In the genomic region with DNA sequence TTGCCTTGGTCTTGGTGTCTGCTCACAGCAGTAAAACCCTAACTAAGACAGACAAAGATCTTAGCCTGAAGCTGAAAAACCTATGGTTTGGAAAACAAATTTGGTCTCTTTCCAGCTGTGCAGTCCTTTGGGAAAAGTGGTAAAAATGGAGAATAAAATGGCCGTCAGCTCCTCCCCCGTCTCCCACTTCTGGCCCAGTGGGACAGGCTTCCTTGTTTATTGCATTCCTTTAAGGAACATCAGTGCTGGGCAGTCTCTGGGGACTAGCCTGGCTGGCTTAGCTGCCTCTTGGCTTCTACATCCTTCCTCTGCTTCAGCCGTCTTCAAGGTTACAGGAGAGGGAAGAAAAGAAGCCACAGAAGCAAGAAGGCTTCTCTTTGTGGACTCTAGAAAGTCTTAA, we compare ENCODE assay signal across 10 mouse cellular contexts. TPM values are rescaled to one million over a fixed set of nuclear protein-coding genes. Genes with fewer than 3 reads are reported as not detected.
DNase-seq lines count a peak whose midpoint lies in the region; ATAC-seq and TF ChIP-seq lines count a peak whose summit lies in the region.
"Had no signal": no experiment of that assay in that cellular context is flagged by ENCODE, and none has a peak within 500 bp of the region (broad histone marks: within the 10 kb centered on the region; RNA-seq: fewer than 3 reads in every experiment).

No protein-coding gene starts in this region.

- ATAC-seq in kidney, embryonic 16.5 days (ENCODE audit: low FRiP score, low TSS enrichment): no peak
- ATAC-seq: forebrain, embryonic 16.5 days had no signal

- H3K27me3 ChIP-seq in kidney, embryonic 16.5 days (ENCODE audit: insufficient read depth, low read length): no peaks in the 10 kb centered on the region
- no peaks in the 10 kb centered on the region for H3K27me3 ChIP-seq in small intestine, adult 2 months (ENCODE audit: control insufficient read depth, insufficient read depth, low read length)

- DNase-seq in kidney, adult 9 months: peak; percentile 45
- peak; percentile 41 for DNase-seq in heart, postnatal 4 days
- DNase-seq in left cerebral cortex, postnatal 25 days (ENCODE audit: low spot score in 2 of 2): no peak
- no peak for DNase-seq in cerebellum, adult 11-12 months
- DNase-seq: cerebellum, adult 8-10 months had no signal

- no peak overlapping the region for H3K27ac ChIP-seq in kidney, embryonic 16.5 days (ENCODE audit: low read length)
- H3K27ac ChIP-seq in embryonic fibroblast, embryonic 13.5 days (ENCODE audit: insufficient read depth, low read length): peak overlapping the region; percentile 48
- H3K27ac ChIP-seq in small intestine, adult 2 months (ENCODE audit: insufficient read depth, low read depth, low read length): peak overlapping the region; percentile 54

- 66% methylated on average over 3 of the region's 3 CpGs for WGBS in kidney, embryonic 16.5 days
- WGBS in small intestine, adult 2 months: 75% methylated on average over 3 of the region's 3 CpGs

- no peak overlapping the region for H3K4me2 ChIP-seq in kidney, embryonic 16.5 days (replicated peaks; ENCODE audit: low read depth, low read length)

- no peak overlapping the region for H3K4me3 ChIP-seq in kidney, embryonic 16.5 days (ENCODE audit: low read length)
- no peak overlapping the region for H3K4me3 ChIP-seq in embryonic fibroblast, embryonic 13.5 days (ENCODE audit: insufficient read depth, low read length)
- H3K4me3 ChIP-seq in small intestine, adult 2 months (ENCODE audit: low read depth, low read length): no peak overlapping the region

- no peak for TF ChIP-seq CTCF in embryonic fibroblast, embryonic 13.5 days (IDR thresholded peaks at IDR 0.05; ENCODE audit: borderline replicate concordance, insufficient read depth, low read length)
- TF ChIP-seq CTCF in small intestine, adult 2 months (IDR thresholded peaks at IDR 0.05; ENCODE audit: extremely low read depth, insufficient read length, insufficient replicate concordance, low read depth, low read length): no peak

- no peak for TF ChIP-seq POLR2A in embryonic fibroblast, embryonic 13.5 days (IDR thresholded peaks at IDR 0.05; ENCODE audit: low read depth, low read length)
- no peak for TF ChIP-seq POLR2A in small intestine, adult 2 months (IDR thresholded peaks at IDR 0.05; ENCODE audit: low read depth, low read length)

- no peaks in the 10 kb centered on the region for H3K9me3 ChIP-seq in kidney, embryonic 16.5 days (ENCODE audit: low read length)

- intact Hi-C loops in left cerebral cortex, postnatal 25 days (cut with DNase I): no loop called here

- no peak overlapping the region for H3K9ac ChIP-seq in kidney, embryonic 16.5 days (replicated peaks; ENCODE audit: low read length)

- H3K36me3 ChIP-seq in kidney, embryonic 16.5 days (ENCODE audit: insufficient read depth, low read length): no peaks in the 10 kb centered on the region
- H3K36me3 ChIP-seq in small intestine, adult 2 months (ENCODE audit: control insufficient read depth, insufficient read depth, low read length): no peaks in the 10 kb centered on the region

- H3K4me1 ChIP-seq in kidney, embryonic 16.5 days (ENCODE audit: insufficient read depth, low read length): 0 out of 2 replicates have a peak, but pooled peaks cover 5% of the 10 kb centered on the region
- H3K4me1 ChIP-seq in embryonic fibroblast, embryonic 13.5 days (ENCODE audit: control insufficient read depth, insufficient read depth, low read length): peaks cover 10% of the 10 kb centered on the region
- peaks cover 5% of the 10 kb centered on the region; the same call in 1 of the 2 replicates for H3K4me1 ChIP-seq in small intestine, adult 2 months (ENCODE audit: control insufficient read depth, insufficient read depth, insufficient read length, low read length)

RNA-seq across cellular contexts. Expression of a gene that starts 23.1 kb away (rescaled TPM):
- 47.1 and 50.8 TPM in 2 replicates for polyA plus RNA-seq in kidney, embryonic 16.5 days (2015; fragmentation: Nextera tagmentation; extraction: Ambion mirVana)
- 82.8 and 101 TPM in 2 replicates for polyA plus RNA-seq in embryonic fibroblast, embryonic 13.5 days (2011; ENCODE audit: insufficient read length, low read depth, missing spikeins)
- total RNA-seq in heart, postnatal 4 days (2021): 10 to 100 TPM; 14.2 to 14.4 TPM
- 3.9 and 6.5 TPM in 2 replicates for polyA plus RNA-seq in small intestine, adult 2 months (2012; rRNA removed)
- 100 to 1,000 TPM; 188 to 196 TPM for total RNA-seq in left cerebral cortex, postnatal 25 days (2021)
- total RNA-seq: megakaryocyte, adult 5-6 weeks had no signal

RNA-seq across cellular contexts. Expression of a gene that starts 27.3 kb away (rescaled TPM):
- 1.8 and 2.9 TPM in 2 replicates for polyA plus RNA-seq in kidney, embryonic 16.5 days (2015; fragmentation: Nextera tagmentation; extraction: Ambion mirVana)
- polyA plus RNA-seq in embryonic fibroblast, embryonic 13.5 days (2011; ENCODE audit: insufficient read length, low read depth, missing spikeins): 47.9 and 79.9 TPM in 2 replicates
- 1 to 10 TPM; 1.4 to 1.6 TPM for total RNA-seq in heart, postnatal 4 days (2021)
- 13.3 and 16.0 TPM in 2 replicates for polyA plus RNA-seq in small intestine, adult 2 months (2012; rRNA removed)
- total RNA-seq in left cerebral cortex, postnatal 25 days (2021): under 1 TPM; 0.76 to 0.94 TPM
- total RNA-seq: megakaryocyte, adult 5-6 weeks had no signal

RNA-seq across cellular contexts. Expression of a gene that starts 38.4 kb away (rescaled TPM):
- polyA plus RNA-seq in kidney, embryonic 16.5 days (2015; fragmentation: Nextera tagmentation; extraction: Ambion mirVana): 201 and 206 TPM in 2 replicates
- 108 and 181 TPM in 2 replicates for polyA plus RNA-seq in embryonic fibroblast, embryonic 13.5 days (2011; ENCODE audit: insufficient read length, low read depth, missing spikeins)
- 100 to 1,000 TPM; 392 to 414 TPM for total RNA-seq in heart, postnatal 4 days (2021)
- 22.5 and 24.1 TPM in 2 replicates for polyA plus RNA-seq in small intestine, adult 2 months (2012; rRNA removed)
- total RNA-seq in left cerebral cortex, postnatal 25 days (2021): 100 to 1,000 TPM; 159 to 175 TPM

Comparison
In these comparisons a context has a peak if more than half of its experiments do, and no peak if none do; other contexts are left out.
1. DNase-seq: peak in kidney, adult 9 months (single experiment) and heart, postnatal 4 days (single experiment); none in left cerebral cortex, postnatal 25 days (0 of 2) and cerebellum, adult 11-12 months (single experiment).